Mouse (Mus musculus): ENCODE results near the gene Prss42. TPM values are rescaled to one million over a fixed set of nuclear protein-coding genes. Genes with fewer than 3 reads are reported as not detected.

Prss42 gene
- total RNA-seq, 2 experiments from 2014 or later: not detected

Other genes with a start within 250 kb of the Prss42 start
- 2.3 and 2.9 TPM in 2 replicates for gene Nradd, start 173.7 kb upstream of the Prss42 start, total RNA-seq (2015; ENCODE audit: low replicate concordance)
- 1.1 TPM in 1 of 2 replicates, not detected in the other for gene Nradd, start 173.7 kb upstream of the Prss42 start, total RNA-seq (2017; ENCODE audit: low replicate concordance)
- gene Nbeal2, start 144.0 kb upstream of the Prss42 start, total RNA-seq (2015; ENCODE audit: low replicate concordance): 6.9 and 15.6 TPM in 2 replicates
- 12.0 and 12.4 TPM in 2 replicates for gene Nbeal2, start 144.0 kb upstream of the Prss42 start, total RNA-seq (2017; ENCODE audit: low replicate concordance)
- gene Ccdc12, start 141.7 kb upstream of the Prss42 start, total RNA-seq (2015; ENCODE audit: low replicate concordance): 14.0 and 58.5 TPM in 2 replicates
- gene Ccdc12, start 141.7 kb upstream of the Prss42 start, total RNA-seq (2017; ENCODE audit: low replicate concordance): 20.8 and 29.3 TPM in 2 replicates
- not detected in 2 replicates for gene Myl3, start 56.3 kb upstream of the Prss42 start, total RNA-seq (2015; ENCODE audit: low replicate concordance)
- gene Myl3, start 56.3 kb upstream of the Prss42 start, total RNA-seq (2017; ENCODE audit: low replicate concordance): not detected in 2 replicates
- gene Pth1r, start 51.0 kb upstream of the Prss42 start, total RNA-seq (2015; ENCODE audit: low replicate concordance): not detected in 2 replicates
- gene Pth1r, start 51.0 kb upstream of the Prss42 start, total RNA-seq (2017; ENCODE audit: low replicate concordance): not detected in 2 replicates
- not detected in 2 replicates for gene Prss44, start 15.8 kb downstream of the Prss42 start, total RNA-seq (2015; ENCODE audit: low replicate concordance)
- gene Prss44, start 15.8 kb downstream of the Prss42 start, total RNA-seq (2017; ENCODE audit: low replicate concordance): not detected in 2 replicates
- not detected in 2 replicates for gene Prss43, start 28.5 kb downstream of the Prss42 start, total RNA-seq (2015; ENCODE audit: low replicate concordance)
- gene Prss43, start 28.5 kb downstream of the Prss42 start, total RNA-seq (2017; ENCODE audit: low replicate concordance): not detected in 2 replicates
- gene Prss45, start 36.4 kb downstream of the Prss42 start, total RNA-seq (2015; ENCODE audit: low replicate concordance): not detected in 2 replicates
- gene Prss45, start 36.4 kb downstream of the Prss42 start, total RNA-seq (2017; ENCODE audit: low replicate concordance): not detected in 2 replicates
- gene Prss46, start 46.3 kb downstream of the Prss42 start, total RNA-seq (2015; ENCODE audit: low replicate concordance): not detected in 2 replicates
- not detected in 2 replicates for gene Prss46, start 46.3 kb downstream of the Prss42 start, total RNA-seq (2017; ENCODE audit: low replicate concordance)
- 7.7 TPM in 1 of 2 replicates, not detected in the other for gene Prss50, start 59.8 kb downstream of the Prss42 start, total RNA-seq (2015; ENCODE audit: low replicate concordance)
- gene Prss50, start 59.8 kb downstream of the Prss42 start, total RNA-seq (2017; ENCODE audit: low replicate concordance): not detected in 2 replicates
- 0.63 TPM in 1 of 2 replicates, not detected in the other for gene Als2cl, start 81.7 kb downstream of the Prss42 start, total RNA-seq (2015; ENCODE audit: low replicate concordance)
- not detected in 2 replicates for gene Als2cl, start 81.7 kb downstream of the Prss42 start, total RNA-seq (2017; ENCODE audit: low replicate concordance)
- not detected in 2 replicates for gene Tmie, start 81.9 kb downstream of the Prss42 start, total RNA-seq (2015; ENCODE audit: low replicate concordance)
- gene Tmie, start 81.9 kb downstream of the Prss42 start, total RNA-seq (2017; ENCODE audit: low replicate concordance): not detected in 2 replicates
- not detected in 2 replicates for gene Fam240a, start 118.7 kb downstream of the Prss42 start, total RNA-seq (2015; ENCODE audit: low replicate concordance)
- gene Fam240a, start 118.7 kb downstream of the Prss42 start, total RNA-seq (2017; ENCODE audit: low replicate concordance): not detected in 2 replicates
- not detected in 2 replicates for gene Tdgf1, start 148.0 kb downstream of the Prss42 start, total RNA-seq (2015; ENCODE audit: low replicate concordance)
- gene Tdgf1, start 148.0 kb downstream of the Prss42 start, total RNA-seq (2017; ENCODE audit: low replicate concordance): not detected in 2 replicates
- gene Lrrc2, start 153.4 kb downstream of the Prss42 start, total RNA-seq (2015; ENCODE audit: low replicate concordance): not detected in 2 replicates
- 0.42 TPM in 1 of 2 replicates, not detected in the other for gene Lrrc2, start 153.4 kb downstream of the Prss42 start, total RNA-seq (2017; ENCODE audit: low replicate concordance)
- gene Rtp3, start 192.4 kb downstream of the Prss42 start, total RNA-seq (2015; ENCODE audit: low replicate concordance): not detected in 2 replicates
- gene Rtp3, start 192.4 kb downstream of the Prss42 start, total RNA-seq (2017; ENCODE audit: low replicate concordance): not detected in 2 replicates
- 948 and 1,023 TPM in 2 replicates for gene Ltf, start 221.1 kb downstream of the Prss42 start, total RNA-seq (2015; ENCODE audit: low replicate concordance)
- gene Ltf, start 221.1 kb downstream of the Prss42 start, total RNA-seq (2017; ENCODE audit: low replicate concordance): 738 and 893 TPM in 2 replicates

Measured in erythroblast, adult 5-6 weeks (primary cell).